Mouse (Mus musculus) kidney, postnatal 0 days (tissue): ENCODE results near the gene Traf2. TPM values are rescaled to one million over a fixed set of nuclear protein-coding genes. Genes with fewer than 3 reads are reported as not detected.
A peak's percentile ranks its signal among the peaks of the same experiment; 100 is the strongest.

Source experiments
- ATAC-seq: fragments of 200-750 bp; cut with Nextera tagmentation; replicated peaks from 2 replicates; pipeline ENCODE4 v1.8.0; 2017; ENCODE audit warnings: low read depth, moderate number of reproducible peaks, moderate TSS enrichment, moderate library complexity; ENCODE audit not compliant: low FRiP score
- DNase-seq: peaks from one replicate; pipeline ENCODE4 v3.0.0-alpha.2; 2016; ENCODE audit warnings: low spot score
- H3K27ac ChIP-seq: fragments of 300-500 bp; sonication (generic); 2 replicates; pipeline ENCODE4 v1.5.1; 2014; ENCODE audit warnings: mild to moderate bottlenecking
- H3K27me3 ChIP-seq: fragments of 300-500 bp; sonication (generic); 2 replicates; pipeline ENCODE4 v1.6.1; 2014; ENCODE audit warnings: low read length, mixed read lengths; ENCODE audit not compliant: insufficient read depth
- H3K36me3 ChIP-seq: fragments of 300-500 bp; sonication (generic); 2 replicates; pipeline ENCODE4 v1.6.1; 2014; ENCODE audit warnings: low read length, mixed read lengths; ENCODE audit not compliant: insufficient read depth
- H3K4me1 ChIP-seq: fragments of 300-500 bp; sonication (generic); replicated peaks from 2 replicates; pipeline ENCODE4 v1.6.1; 2014; ENCODE audit warnings: antibody characterized with exemption, low read length, mixed read lengths; ENCODE audit not compliant: insufficient read depth
- H3K4me2 ChIP-seq: fragments of 300-500 bp; sonication (generic); 2 replicates; pipeline ENCODE4 v1.6.1; 2014; ENCODE audit warnings: mild to moderate bottlenecking, low read length, moderate library complexity, mixed read lengths
- H3K4me3 ChIP-seq: fragments of 300-500 bp; sonication (generic); replicated peaks from 2 replicates; pipeline ENCODE4 v1.5.1; 2014; ENCODE audit warnings: low read depth, low read length
- H3K9ac ChIP-seq: fragments of 300-500 bp; sonication (generic); 2 replicates; pipeline ENCODE4 v1.6.1; 2014; ENCODE audit warnings: low read depth, low read length
- H3K9me3 ChIP-seq: fragments of 300-500 bp; sonication (generic); replicated peaks from 2 replicates; pipeline ENCODE4 v1.6.1; 2016; ENCODE audit warnings: low read length, inconsistent platforms, mixed read lengths
- CTCF ChIP-seq: IDR thresholded peaks from 2 replicates; pipeline ENCODE4 v1.5.1; 2016; ENCODE audit warnings: antibody characterized with exemption, low read depth, mild to moderate bottlenecking, moderate library complexity
- WGBS: fragments of 180-500 bp; shearing (Covaris S2); extraction: QIAGEN DNeasy Blood & Tissue Kit; methylation state at CpG from one replicate; pipeline ENCODE4 v1.1.7; 2014; 5-methylcytosine and 5-hydroxymethylcytosine counted together
- polyA plus RNA-seq: library from polyadenylated mRNA; unstranded; fragments of >200 nt; fragmentation: Nextera tagmentation; extraction: Ambion mirVana; gene quantifications from 2 replicates; pipeline ENCODE4 v1.2.1, GENCODE M21; 2015

The Traf2 gene
- polyA plus RNA-seq, 1 experiment from 2014 or later, result 24.4 TPM

DNA sequence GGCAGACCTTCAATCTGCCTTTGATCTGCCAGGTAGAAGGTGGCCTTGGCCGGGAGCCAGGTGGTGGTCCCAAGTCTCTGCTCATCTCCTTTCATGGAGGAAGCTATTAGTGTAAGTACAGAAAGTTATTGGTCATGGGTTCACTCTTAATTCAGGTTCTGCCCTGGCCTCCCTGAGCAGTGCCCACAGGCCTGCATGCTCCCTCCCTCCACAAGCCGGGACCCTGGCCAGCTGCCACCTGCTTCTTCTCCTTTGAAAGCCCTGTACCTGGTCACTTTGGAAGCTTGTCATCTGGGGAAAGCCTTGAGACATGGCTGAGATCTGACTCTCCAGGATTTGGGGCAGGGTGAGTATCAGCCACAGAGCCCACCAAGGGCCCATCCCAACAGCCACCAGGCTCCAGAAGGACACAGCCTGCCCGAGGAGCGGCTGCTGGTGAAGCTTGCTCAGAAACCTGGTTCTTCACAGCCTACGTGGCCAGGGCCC, 53.2 kb downstream of the Traf2 start, which contains the start of gene Lcn12:
TSS of gene Lcn12 (minus strand) at position 436 of the 486 bp plus-strand sequence.
- ATAC-seq (no peak), DNase-seq (no peak)
- Histone ChIP-seq H3K9me3 (no peaks in the 10 kb centered on the region), H3K27ac (no peak within 1 kb of the TSS), H3K36me3 (no peaks in the 10 kb centered on the region), H3K27me3 (no peaks in the 10 kb centered on the region), H3K4me2 (no peak within 1 kb of the TSS), H3K4me3 (no peak within 1 kb of the TSS), H3K9ac (no peak within 1 kb of the TSS), H3K4me1 (no peaks in the 10 kb centered on the region)
- no peak for TF ChIP-seq CTCF
- 85% methylated on average over 5 of the region's 5 CpGs for WGBS

- Histone ChIP-seq H3K9ac (no peak overlapping the region), H3K9me3 (no peaks in the 10 kb centered on the region), H3K4me2 (no peak overlapping the region), H3K27me3 (no peaks in the 10 kb centered on the region), H3K27ac (no peak overlapping the region), H3K4me3 (no peak overlapping the region), H3K36me3 (no peaks in the 10 kb centered on the region), H3K4me1 (no peaks in the 10 kb centered on the region)
- no peak for TF ChIP-seq CTCF
- no peak for ATAC-seq
- WGBS, result 78% methylated on average over 5 of the region's 5 CpGs
- no peak for DNase-seq
Measured at GRCm38 (mm10) chr2:25492988-25493387, 53.8 kb downstream of the Traf2 start.

GRCm38 (mm10) chr2:25488671-25489068, 58.1 kb downstream of the Traf2 start:
- H3K4me1 ChIP-seq, result no peaks in the 10 kb centered on the region
- no peak overlapping the region for H3K9ac ChIP-seq
- ATAC-seq (no peak), DNase-seq (no peak)
- H3K9me3 ChIP-seq, result no peaks in the 10 kb centered on the region
- TF ChIP-seq CTCF, result no peak
- H3K27ac ChIP-seq, result no peak overlapping the region
- no peak overlapping the region for H3K4me3 ChIP-seq
- 79% methylated on average over 7 of the region's 7 CpGs for WGBS
- H3K36me3 ChIP-seq, result no peaks in the 10 kb centered on the region
- no peak overlapping the region for H3K4me2 ChIP-seq
- no peaks in the 10 kb centered on the region; the same call in 1 of the 2 replicates for H3K27me3 ChIP-seq

DNA sequence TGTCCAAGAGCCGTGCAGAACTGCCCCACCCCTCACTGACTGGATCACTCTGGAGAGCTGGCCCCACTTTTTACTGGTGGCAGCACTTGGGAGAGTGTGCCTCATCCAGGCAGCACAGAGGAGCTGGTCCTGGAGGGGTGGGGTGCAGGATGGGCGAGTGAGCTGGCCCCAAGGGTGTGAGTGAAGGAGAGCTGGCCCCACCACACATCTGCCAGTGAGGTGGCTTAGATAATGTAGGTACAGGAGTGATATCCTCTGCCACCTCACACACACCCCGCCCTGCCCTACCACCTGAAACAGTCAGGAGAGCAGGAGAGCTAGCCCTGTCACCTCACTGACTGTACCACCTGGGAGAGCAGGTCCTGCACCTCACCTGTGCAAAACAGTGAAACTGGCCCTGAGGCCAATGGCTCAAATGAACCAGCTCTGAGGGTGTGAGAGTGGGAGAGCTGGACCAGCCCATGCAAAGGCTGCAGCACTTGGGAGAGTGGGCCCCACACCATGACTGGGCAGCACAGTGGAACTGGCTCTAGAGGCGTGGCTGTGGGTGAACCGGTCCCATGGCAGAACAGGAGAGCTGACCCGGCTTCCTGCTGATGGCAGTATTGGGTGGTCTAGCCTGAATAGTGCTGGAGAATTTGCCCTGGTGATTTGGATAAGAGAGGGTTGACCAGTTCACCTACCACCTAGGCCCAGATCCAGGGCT, 58.6 kb downstream of the Traf2 start:
- no peak for ATAC-seq
- 62% methylated on average over 6 of the region's 6 CpGs for WGBS
- no peak for TF ChIP-seq CTCF

DNA sequence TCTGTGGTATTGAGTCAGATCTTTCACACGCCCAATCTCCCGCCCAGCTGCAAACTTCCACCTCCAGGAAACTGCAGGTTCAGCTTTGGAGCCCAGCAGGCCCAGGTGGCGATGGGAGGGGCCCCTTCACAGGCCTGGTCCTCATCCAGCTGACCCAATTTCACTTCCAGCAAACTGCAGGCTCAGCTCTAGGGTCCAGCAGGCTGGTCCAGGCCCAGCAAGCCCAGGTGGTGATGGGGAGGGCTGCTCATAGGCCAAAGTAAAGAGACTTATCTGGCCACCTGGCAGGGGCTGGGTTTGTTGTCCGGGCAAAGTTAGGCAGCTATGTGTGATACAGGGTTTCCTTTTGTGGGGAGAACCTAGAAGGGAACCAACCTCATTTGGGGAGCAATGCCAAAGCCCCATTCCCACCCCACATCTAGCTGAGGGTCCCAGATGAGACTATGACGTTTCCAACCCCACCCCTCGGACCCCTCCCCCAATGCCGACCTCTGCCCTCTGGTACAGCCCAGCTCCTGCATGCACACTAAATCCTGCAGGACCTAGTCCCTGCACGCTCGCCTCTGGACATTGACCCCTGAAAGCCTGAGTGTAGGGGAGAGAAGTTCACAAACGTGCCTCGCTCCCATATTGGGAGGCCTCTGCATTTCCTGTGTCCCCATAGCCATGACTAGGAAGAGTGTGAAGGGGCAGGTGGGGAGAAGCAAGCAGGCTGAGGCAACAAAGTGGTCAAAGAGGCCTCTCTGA, 61.7 kb downstream of the Traf2 start:
- Histone ChIP-seq H3K9me3 (no peaks in the 10 kb centered on the region), H3K4me2 (no peak overlapping the region), H3K9ac (no peak overlapping the region), H3K27ac (no peak overlapping the region), H3K4me1 (no peaks in the 10 kb centered on the region), H3K27me3 (no peaks in the 10 kb centered on the region; the same call in 1 of the 2 replicates), H3K36me3 (no peaks in the 10 kb centered on the region), H3K4me3 (no peak overlapping the region)
- ATAC-seq, result 0 out of 2 replicates have a peak, but pooled peaks have one; percentile 50
- 58% methylated on average over 11 of the region's 11 CpGs for WGBS
- no peak for DNase-seq
- TF ChIP-seq CTCF, result no peak

More for the DNA sequence above, 58.6 kb downstream of the Traf2 start:
- Histone ChIP-seq H3K36me3 (no peaks in the 10 kb centered on the region), H3K27me3 (no peaks in the 10 kb centered on the region; the same call in 1 of the 2 replicates), H3K4me2 (no peak overlapping the region), H3K9ac (no peak overlapping the region), H3K27ac (no peak overlapping the region), H3K4me3 (no peak overlapping the region), H3K9me3 (no peaks in the 10 kb centered on the region), H3K4me1 (no peaks in the 10 kb centered on the region)
- DNase-seq, result no peak

- H3K9ac ChIP-seq, result no peak overlapping the region
- no peak for ATAC-seq
- no peaks in the 10 kb centered on the region for H3K36me3 ChIP-seq
- no peak overlapping the region for H3K4me3 ChIP-seq
- peak; percentile 24 for DNase-seq
- no peaks in the 10 kb centered on the region for H3K9me3 ChIP-seq
- H3K4me2 ChIP-seq, result no peak overlapping the region
- 24% methylated on average over 7 of the region's 7 CpGs for WGBS
- no peaks in the 10 kb centered on the region for H3K4me1 ChIP-seq
- peak; percentile 62 for TF ChIP-seq CTCF
- no peak overlapping the region for H3K27ac ChIP-seq
- H3K27me3 ChIP-seq, result no peaks in the 10 kb centered on the region; the same call in 1 of the 2 replicates
Measured at GRCm38 (mm10) chr2:25482969-25483368, 63.8 kb downstream of the Traf2 start.
